Mouse (Mus musculus): Measurements from ENCODE around the gene Csad. TPM values are rescaled to one million over a fixed set of nuclear protein-coding genes. Genes with fewer than 3 reads are reported as not detected.
A peak's percentile ranks its signal among the peaks of the same experiment; 100 is the strongest.

The Csad gene
- total RNA-seq, 2 experiments from 2014 or later = 5.9 to 7.8 TPM

- peak; percentile 96 for DNase-seq (ENCODE audit: low spot score)
These were observed 1.3 kb downstream of the Csad start, which contains the start of gene Zfp740 for GRCm38 (mm10) chr15:102202971-102203834. TSS of gene Zfp740 (plus strand) at chr15:102203249.

DNA sequence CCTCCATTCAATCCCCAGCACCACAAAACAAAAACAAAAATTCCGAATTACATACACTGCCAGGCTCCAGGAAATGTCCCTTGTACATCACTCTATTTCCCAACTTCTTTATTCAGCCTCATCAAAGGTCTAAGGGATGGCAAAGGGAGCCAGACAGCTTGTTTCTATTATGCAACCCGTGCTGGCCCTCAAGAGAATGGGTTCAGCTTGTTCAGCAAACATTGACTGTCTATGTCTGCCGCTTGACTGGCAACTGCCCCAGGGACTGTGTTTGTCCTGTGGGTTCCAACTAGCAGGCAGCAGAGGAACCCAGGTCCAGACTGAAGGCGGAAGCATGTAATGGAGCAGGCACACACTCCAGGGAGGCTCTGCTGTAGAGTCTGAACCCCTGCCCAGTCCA lies 5.7 kb downstream of the Csad start:
- DNase-seq (ENCODE audit: low spot score) = no peak

- no peak for DNase-seq (ENCODE audit: low spot score)
These were observed 9.2 kb downstream of the Csad start for GRCm38 (mm10) chr15:102195373-102195772.

GRCm38 (mm10) chr15:102194439-102194838 lies 10.1 kb downstream of the Csad start:
- DNase-seq (ENCODE audit: low spot score) = no peak

DNA sequence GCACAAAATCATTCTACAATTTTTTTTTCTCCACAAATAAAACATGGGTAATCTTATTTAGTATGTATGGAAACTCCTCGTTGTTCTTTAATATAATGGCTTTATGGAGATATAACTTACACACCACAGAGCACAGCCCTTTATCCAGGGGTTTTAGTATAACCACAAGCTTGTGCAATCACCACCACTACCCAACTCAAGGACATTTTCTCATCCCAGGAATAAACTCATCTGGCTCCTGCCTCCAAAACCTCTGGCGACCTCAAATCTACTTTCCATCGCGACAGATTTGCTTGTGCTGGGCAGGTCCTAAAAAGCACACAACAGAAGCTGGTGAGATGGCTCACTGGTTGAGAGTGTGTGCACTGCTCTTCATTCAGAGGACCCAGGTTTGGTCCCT lies 10.9 kb downstream of the Csad start:
- DNase-seq (ENCODE audit: low spot score) = no peak

DNA sequence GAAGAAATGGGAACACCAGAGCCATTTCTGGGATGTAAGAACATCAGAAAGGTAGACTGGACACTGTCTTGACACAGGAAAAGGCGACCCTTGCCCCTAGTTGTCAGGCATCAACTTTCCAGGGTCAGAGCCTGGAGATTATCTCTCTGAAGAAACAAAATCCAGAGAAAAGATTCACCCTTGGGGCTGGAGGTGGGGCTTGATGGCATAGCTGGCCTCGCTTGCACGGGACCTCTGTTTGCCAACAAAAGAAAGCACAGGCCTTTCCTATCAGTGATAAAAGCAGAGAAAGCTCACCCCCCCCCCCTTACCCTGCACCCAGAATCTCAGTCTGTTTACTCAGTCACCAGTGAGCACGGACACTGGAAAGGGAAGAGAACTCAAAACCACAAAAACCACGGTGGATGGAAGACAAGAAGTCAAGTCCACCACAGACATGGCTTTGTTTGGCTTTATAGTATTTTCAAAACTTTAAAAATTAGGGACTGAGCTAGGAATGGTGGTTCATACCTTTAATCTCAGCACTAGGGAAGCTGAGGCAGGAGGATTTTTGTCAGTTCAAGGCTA lies 11.6 kb downstream of the Csad start:
- DNase-seq (ENCODE audit: low spot score) = no peak

DNA sequence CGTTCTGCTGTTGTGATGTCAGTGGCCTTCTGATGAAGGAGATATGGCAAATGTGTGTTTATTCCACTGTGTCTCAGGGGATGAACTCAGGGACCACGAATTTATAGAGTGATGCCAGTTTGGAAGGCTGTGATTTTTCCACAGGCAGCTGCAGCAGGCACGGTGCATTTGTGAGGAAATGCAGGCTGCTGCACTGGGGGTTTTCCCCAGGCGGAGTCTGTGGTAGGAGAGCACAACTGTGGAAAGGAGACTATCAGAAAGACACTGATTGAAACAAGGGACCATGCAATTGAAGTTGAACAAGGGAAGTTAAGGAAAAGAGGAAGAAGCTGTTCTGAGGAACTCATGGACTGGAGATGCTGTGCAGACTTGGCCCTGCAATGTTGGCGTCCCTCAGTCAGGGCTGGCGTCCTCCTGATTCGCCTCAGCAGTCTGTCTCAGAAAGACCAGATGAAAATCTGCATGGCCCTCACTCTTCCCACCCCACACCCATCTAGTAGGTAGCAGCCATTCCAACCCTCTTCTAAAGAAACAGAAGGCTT lies 12.2 kb downstream of the Csad start:
- no peak for DNase-seq (ENCODE audit: low spot score)

DNA sequence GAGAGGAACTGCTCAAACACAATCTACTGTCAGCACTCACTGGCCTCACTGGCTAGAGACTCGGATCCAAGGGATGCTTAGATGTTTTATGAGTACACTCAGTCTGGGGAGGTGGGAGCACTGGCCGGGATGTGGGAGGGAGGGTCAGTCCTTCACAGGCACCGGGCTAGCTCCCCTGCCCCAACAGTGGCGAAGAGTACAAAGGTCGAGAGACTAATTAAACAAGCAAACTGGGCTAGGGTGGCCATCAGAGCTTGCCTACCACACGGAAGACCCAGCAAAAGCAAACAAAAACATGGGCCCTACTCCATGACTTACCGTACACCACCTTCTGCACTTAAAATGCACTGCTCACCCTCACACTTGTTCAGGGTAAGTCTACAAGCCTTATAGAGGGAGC lies 12.8 kb downstream of the Csad start:
- DNase-seq (ENCODE audit: low spot score) = no peak

DNA sequence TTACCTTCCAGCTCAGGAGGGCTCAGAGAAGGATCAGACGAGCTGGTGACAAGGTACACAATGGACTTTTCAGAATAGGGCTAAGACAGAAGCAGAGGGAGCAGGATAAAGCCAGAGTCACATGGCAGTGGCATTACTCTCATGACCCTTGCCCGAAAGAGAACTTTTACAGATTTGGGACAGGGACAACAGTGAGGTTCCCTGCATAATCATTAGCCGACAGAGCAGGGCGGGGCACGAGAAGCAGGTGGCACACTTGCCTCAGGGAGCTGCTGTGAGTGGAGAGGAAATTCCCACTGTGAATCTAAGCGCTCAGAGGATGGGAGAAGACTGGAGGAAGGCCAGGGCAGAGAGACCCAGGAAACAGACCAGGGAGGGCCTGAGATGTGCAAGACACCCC lies 15.6 kb downstream of the Csad start:
- no peak for DNase-seq (ENCODE audit: low spot score)

GRCm38 (mm10) chr15:102188096-102188495 lies 16.4 kb downstream of the Csad start:
- DNase-seq (ENCODE audit: low spot score) = no peak

- no peak for DNase-seq (ENCODE audit: low spot score)
These were observed 18.3 kb downstream of the Csad start for GRCm38 (mm10) chr15:102186239-102186638.

DNA sequence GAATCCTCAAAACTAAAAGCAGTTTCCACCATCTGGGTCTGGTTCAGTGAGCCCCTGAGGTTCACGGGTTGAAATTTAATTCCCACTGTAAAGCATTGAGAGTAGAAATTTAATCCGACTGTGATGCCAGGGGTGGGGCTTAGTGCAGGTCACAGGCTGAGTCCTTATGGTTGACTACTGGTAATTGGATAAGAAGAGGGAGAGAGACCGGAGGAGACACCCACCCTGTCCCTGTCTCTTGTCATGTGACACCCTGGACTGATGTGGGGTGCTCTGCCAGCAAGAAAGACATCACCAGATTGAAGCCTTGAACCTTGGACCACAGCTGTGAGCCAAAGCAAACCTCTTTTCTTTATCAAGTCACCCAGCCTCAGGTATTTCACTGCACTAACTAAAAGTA lies 21.4 kb downstream of the Csad start:
- DNase-seq (ENCODE audit: low spot score) = no peak

DNA sequence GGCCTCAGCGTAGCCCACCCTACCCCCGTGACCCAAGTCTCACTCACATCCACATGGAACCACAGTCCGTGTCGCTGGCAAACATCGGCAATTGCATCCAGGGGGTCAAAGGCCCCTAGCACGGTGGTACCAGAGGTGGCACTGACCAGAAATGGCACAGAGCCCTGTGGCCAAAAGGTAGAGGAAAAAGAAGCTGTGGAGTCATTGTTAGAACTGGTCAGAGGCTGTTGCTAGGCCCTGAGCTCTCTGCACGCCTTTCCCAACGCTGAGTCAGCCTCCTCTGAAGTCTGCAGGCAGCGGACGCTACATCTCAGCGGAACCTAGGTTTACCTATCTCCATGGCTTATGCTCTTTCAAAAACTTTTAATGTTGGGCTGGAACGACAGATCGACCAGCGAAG lies 24.6 kb downstream of the Csad start:
- DNase-seq (ENCODE audit: low spot score) = no peak

DNA sequence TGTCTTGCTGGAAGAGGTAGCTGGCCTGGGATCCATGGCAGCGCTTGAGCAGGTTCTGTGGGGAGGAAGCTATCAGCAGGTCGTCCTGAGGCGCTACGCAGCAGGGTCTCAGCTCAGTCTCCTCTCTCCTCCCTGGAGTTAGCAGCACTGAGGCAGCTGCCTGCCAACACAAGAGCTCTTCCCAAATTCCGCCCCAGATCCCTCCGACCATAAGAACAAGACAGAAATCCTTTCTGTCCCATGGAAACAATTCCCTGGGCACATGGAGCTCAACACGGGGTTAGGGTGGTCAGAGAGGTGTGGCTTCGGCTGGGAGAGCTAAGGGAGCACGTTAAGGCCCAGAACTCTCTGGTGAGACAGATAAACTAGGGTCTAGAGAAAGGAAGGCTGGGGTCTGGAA lies 25.4 kb downstream of the Csad start:
- DNase-seq (ENCODE audit: low spot score) = no peak

DNA sequence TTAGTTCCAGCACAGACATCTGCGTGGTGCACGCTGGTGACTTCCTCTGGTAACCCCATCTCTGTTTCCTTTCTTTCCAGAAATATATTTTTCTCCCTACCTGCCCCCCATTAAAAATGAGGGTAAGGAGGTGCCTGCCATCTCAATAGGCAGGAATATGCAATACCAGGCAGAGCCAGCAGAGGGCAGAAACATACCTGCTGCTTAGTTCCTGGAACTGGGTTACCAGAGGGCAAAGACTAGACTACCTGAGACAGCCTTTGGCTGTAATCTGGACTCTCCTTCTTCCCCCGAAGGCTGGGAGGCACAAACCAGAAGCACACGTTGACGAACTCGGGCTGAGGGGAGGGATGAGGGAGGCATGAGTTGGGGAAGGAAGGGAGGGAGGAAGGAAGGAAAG lies 26.2 kb downstream of the Csad start:
- peak; percentile 82 for DNase-seq (ENCODE audit: low spot score)

GRCm38 (mm10) chr15:102177417-102177816 lies 27.1 kb downstream of the Csad start:
- no peak for DNase-seq (ENCODE audit: low spot score)

DNA sequence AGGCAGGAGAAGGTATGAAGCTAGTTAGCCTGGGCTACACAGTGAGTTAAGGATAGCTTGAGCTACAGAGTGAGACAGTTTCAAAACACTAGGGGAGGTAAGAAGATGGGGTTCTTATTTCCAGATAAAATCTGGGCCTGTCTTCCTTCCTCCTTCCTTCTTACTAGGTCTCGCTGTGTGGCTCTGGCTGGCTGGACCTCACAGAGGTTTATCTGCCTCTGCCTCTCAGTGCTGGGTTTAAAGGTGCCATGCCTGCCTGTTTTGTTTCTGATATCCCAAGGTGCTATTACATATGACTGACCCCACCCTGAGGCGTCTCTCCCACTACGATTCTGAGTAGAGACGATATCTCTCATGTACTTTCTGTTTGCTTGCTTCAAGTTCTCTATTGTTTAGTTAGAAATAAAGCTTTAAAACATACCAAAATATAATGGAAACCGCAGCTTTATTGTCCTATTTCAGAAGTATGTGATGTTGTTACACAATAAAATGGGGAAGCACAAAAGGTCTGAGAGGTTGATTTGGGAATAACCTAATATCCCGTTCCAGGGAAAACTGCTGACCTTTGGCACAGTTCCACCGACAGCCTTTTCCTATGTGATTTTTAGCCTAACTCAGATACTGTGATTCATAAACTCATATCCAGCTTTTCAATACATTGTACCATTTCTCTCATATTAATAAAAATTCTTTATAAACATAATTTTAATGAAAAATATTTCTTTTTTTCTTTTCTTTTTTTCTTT lies 27.8 kb downstream of the Csad start:
- no peak for DNase-seq (ENCODE audit: low spot score)

DNA sequence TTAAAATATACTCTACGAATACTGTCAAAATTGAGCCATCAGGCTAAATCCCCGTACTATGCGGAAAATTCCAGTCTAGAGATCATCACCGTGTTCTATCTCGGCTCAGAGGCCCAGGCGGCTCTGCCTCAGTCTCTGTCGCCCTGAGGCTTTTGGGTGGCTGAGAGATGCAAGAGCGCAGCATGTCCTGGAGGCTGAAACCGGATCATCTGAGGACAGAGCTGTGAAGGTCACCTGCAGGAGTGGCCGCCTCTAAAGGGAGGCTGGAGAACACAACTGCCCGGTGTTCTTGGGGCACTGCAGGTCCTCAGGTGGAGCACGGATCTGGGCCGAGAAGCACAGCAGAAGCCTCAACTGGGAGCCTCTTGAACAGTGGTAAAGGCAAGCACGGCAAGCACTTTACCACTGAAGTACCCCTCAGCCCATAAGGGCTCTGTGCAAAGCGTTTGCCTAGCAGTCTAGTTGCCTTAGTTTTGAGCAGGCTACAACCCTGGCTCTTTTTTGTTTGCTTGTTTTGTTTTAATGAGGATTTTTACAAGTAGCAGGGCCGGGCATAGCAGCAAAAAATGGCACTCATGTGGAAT lies 28.7 kb downstream of the Csad start:
- DNase-seq (ENCODE audit: low spot score) = no peak

- no peak for DNase-seq (ENCODE audit: low spot score)
These were observed 30.9 kb downstream of the Csad start for GRCm38 (mm10) chr15:102173581-102173980.

GRCm38 (mm10) chr15:102169064-102169463 lies 35.5 kb downstream of the Csad start:
- no peak for DNase-seq (ENCODE audit: low spot score)

DNA sequence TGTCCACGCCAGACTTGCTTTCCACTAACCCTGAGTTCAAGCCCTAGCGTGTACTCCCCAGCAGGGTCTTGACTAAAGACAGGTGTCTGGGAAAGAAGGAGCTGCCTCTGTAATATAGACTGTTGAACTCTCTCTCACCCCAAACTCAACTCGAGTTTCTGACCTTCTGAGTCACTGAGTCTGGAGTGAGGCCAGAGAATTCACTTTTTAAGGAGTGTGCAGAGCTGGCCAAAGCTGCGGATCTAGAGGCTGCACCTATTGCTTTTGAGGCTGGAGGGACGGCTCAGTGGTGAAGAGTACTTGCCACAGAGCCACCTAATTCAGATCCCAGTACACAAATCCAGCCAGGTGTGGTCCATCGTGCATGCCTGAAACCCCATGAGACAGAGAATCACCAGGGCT lies 36.9 kb downstream of the Csad start:
- peak; percentile 36 for DNase-seq (ENCODE audit: low spot score)
